Mouse (Mus musculus): ENCODE data around the gene Gm9611. TPM values are rescaled to one million over a fixed set of nuclear protein-coding genes. Genes with fewer than 3 reads are reported as not detected.
"Not testable (repeated sequence)": the region's sequence is repeated elsewhere in the genome, so short reads cannot be mapped to it uniquely, and the experiment has no call there.

The Gm9611 gene
- polyA plus RNA-seq (2012; rRNA removed), result not detected in 2 replicates

GRCm38 (mm10) chr14:42297258-42297657, at the start of gene Gm9611:
Gene Gm9611, minus strand, starts transcription at chr14:42297358.
- not testable (repeated sequence) for H3K4me3 ChIP-seq (ENCODE audit: insufficient read depth, low read depth, low read length); DNase-seq; H3K36me3 ChIP-seq (ENCODE audit: control insufficient read depth, insufficient read depth, low read length); H3K4me1 ChIP-seq (ENCODE audit: control insufficient read depth, insufficient read depth, low read length); H3K27me3 ChIP-seq (replicated peaks; ENCODE audit: control insufficient read depth, insufficient read depth, low read length); H3K27ac ChIP-seq (ENCODE audit: insufficient read depth, low read depth, low read length)
- 100% methylated on average over 1 of the region's 3 CpGs for WGBS

DNA sequence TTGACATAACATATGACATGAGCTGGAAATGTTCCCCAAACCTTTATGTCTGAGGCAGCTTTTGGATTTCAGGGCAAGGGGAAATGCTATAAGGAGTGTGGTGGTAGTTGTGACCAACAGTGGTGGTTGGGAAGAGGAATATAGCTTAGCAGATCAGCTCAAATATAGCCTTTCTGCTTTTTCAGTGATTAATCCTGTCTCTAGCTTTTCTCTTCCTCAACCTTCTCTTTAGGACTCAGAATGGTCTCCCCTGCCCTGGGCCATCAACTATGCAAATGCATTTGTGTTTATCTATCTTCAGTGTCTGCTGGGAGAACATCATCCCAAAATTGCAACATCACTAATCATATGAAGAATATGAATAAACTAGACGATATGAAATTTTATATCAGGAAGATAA, 12.8 kb upstream of the Gm9611 start, which contains the start of gene Gm7995:
Gm7995 (plus strand) TSS at position 301 of the 400 bp plus-strand sequence.
- H3K27me3 ChIP-seq (replicated peaks; ENCODE audit: control insufficient read depth, insufficient read depth, low read length); H3K4me1 ChIP-seq (ENCODE audit: control insufficient read depth, insufficient read depth, low read length); H3K36me3 ChIP-seq (ENCODE audit: control insufficient read depth, insufficient read depth, low read length); DNase-seq; H3K27ac ChIP-seq (ENCODE audit: insufficient read depth, low read depth, low read length); H3K4me3 ChIP-seq (ENCODE audit: insufficient read depth, low read depth, low read length): not testable (repeated sequence)
- WGBS, result no CpG with 5 or more reads among the region's 1 CpGs

- not testable (repeated sequence) for H3K4me3 ChIP-seq (ENCODE audit: insufficient read depth, low read depth, low read length)
- WGBS, result 83% methylated on average over 1 of the region's 3 CpGs
Measured at GRCm38 (mm10) chr14:42259948-42260347, 37.2 kb downstream of the Gm9611 start, which contains the start of gene Gm17026. Gene Gm17026, minus strand, starts transcription at chr14:42260048.

More at GRCm38 (mm10) chr14:42259948-42260347, 37.2 kb downstream of the Gm9611 start, which contains the start of gene Gm17026:
- H3K36me3 ChIP-seq (ENCODE audit: control insufficient read depth, insufficient read depth, low read length); H3K27ac ChIP-seq (ENCODE audit: insufficient read depth, low read depth, low read length); H3K27me3 ChIP-seq (replicated peaks; ENCODE audit: control insufficient read depth, insufficient read depth, low read length); H3K4me1 ChIP-seq (ENCODE audit: control insufficient read depth, insufficient read depth, low read length); DNase-seq: not testable (repeated sequence)

Other genes with a start within 250 kb of the Gm9611 start
- gene Gm7951, start 180.0 kb downstream of the Gm9611 start, polyA plus RNA-seq (2012; rRNA removed), result not detected in 2 replicates
- not detected in 2 replicates for gene Gm17027, start 134.7 kb downstream of the Gm9611 start, polyA plus RNA-seq (2012; rRNA removed)
- gene Gm3573, start 106.6 kb downstream of the Gm9611 start, polyA plus RNA-seq (2012; rRNA removed), result not detected in 2 replicates
- gene Gm17026, start 37.3 kb downstream of the Gm9611 start, polyA plus RNA-seq (2012; rRNA removed), result not detected in 2 replicates
- not detected in 2 replicates for gene Gm7995, start 12.9 kb upstream of the Gm9611 start, polyA plus RNA-seq (2012; rRNA removed)
- gene Gm8005, start 142.3 kb upstream of the Gm9611 start, polyA plus RNA-seq (2012; rRNA removed), result not detected in 2 replicates
- gene Gm8011, start 166.5 kb upstream of the Gm9611 start, polyA plus RNA-seq (2012; rRNA removed), result not detected in 2 replicates
- not detected in 2 replicates for gene Gm8020, start 205.0 kb upstream of the Gm9611 start, polyA plus RNA-seq (2012; rRNA removed)
- 0.19 and 0.22 TPM in 2 replicates for gene Gm8024, start 226.9 kb upstream of the Gm9611 start, polyA plus RNA-seq (2012; rRNA removed)